Comparison of ENCODE assay signal across 8 mouse cellular contexts in genomic region chr11:120948861-120949851, GRCm38 (mm10). TPM values are rescaled to one million over a fixed set of nuclear protein-coding genes. Genes with fewer than 3 reads are reported as not detected.
DNase-seq lines count a peak whose midpoint lies in the region; ATAC-seq and TF ChIP-seq lines count a peak whose summit lies in the region.

No protein-coding gene starts in this region.

- no peak; the same call in 1 of the 2 replicates for TF ChIP-seq RAD21 in CH12.LX (IDR thresholded peaks at IDR 0.05; ENCODE audit: low read depth, low read length)

- in situ Hi-C loops in CH12.LX (cut with MboI; ENCODE audit: low pct_ligation_motif_present, low pct_unique_long_range_greater_than_20kb, low sequenced_read_pairs) = loop anchor here (5.0 kb wide), 1 partner anchor 38 kb away; no protein-coding TSS in a partner anchor

- H3K36me3 ChIP-seq in CH12.LX (replicated peaks in 1 of 2; ENCODE audit: control insufficient read depth in 1 of 2, insufficient read depth in 1 of 2, low read length in 1 of 2) = peaks cover 0 to 6% of the 10 kb centered on the region in 2 experiments
- H3K36me3 ChIP-seq in forebrain, embryonic 16.5 days (ENCODE audit: control insufficient read depth, insufficient read depth) = no peaks in the 10 kb centered on the region
- no peaks in the 10 kb centered on the region for H3K36me3 ChIP-seq in hindbrain, embryonic 16.5 days (ENCODE audit: control insufficient read depth, insufficient read depth, low read length)
- no peaks in the 10 kb centered on the region for H3K36me3 ChIP-seq in lung, embryonic 15.5 days

- H3K9me3 ChIP-seq in CH12.LX (replicated peaks; ENCODE audit: low read length) = peaks cover 3% of the 10 kb centered on the region
- H3K9me3 ChIP-seq in forebrain, embryonic 16.5 days (ENCODE audit: control insufficient read depth, low read length) = no peaks in the 10 kb centered on the region
- no peaks in the 10 kb centered on the region for H3K9me3 ChIP-seq in hindbrain, embryonic 16.5 days (ENCODE audit: control insufficient read depth, low read length)
- no peaks in the 10 kb centered on the region for H3K9me3 ChIP-seq in lung, embryonic 15.5 days

- peaks cover 19% of the 10 kb centered on the region for H3K79me2 ChIP-seq in CH12.LX (replicated peaks; ENCODE audit: control insufficient read depth, extremely low read depth, insufficient read depth, poor library complexity, severe bottlenecking)

- peak; percentile 96 for TF ChIP-seq POLR2A in CH12.LX (IDR thresholded peaks at IDR 0.05; ENCODE audit: low read depth, low read length)
- TF ChIP-seq POLR2A in olfactory bulb, adult 2 months (IDR thresholded peaks at IDR 0.05; ENCODE audit: insufficient read depth, low read depth, low read length) = no peak

- TF ChIP-seq EP300 in CH12.LX (IDR thresholded peaks at IDR 0.05; ENCODE audit: low read length) = no peak

- H3K4me3 ChIP-seq in CH12.LX (replicated peaks in 1 of 3; ENCODE audit: low read depth in 2 of 3, low read length in 2 of 3, poor library complexity in 1 of 3) = peak overlapping the region; percentile 36 to 99 (median 70)
- peak overlapping the region; percentile 37 for H3K4me3 ChIP-seq in forebrain, embryonic 16.5 days (replicated peaks; ENCODE audit: low read length)
- H3K4me3 ChIP-seq in hindbrain, embryonic 16.5 days (ENCODE audit: low read length) = peak overlapping the region; percentile 42
- peak overlapping the region; percentile 54 for H3K4me3 ChIP-seq in lung, embryonic 15.5 days
- H3K4me3 ChIP-seq in olfactory bulb, adult 2 months (ENCODE audit: insufficient read depth, low read depth, low read length) = peak overlapping the region; percentile 36

- H3K27ac ChIP-seq in CH12.LX (ENCODE audit: insufficient read depth, low read depth) = no peak overlapping the region
- no peak overlapping the region for H3K27ac ChIP-seq in forebrain, embryonic 16.5 days (ENCODE audit: low read length)
- no peak overlapping the region for H3K27ac ChIP-seq in hindbrain, embryonic 16.5 days (ENCODE audit: low read depth, low read length)
- H3K27ac ChIP-seq in lung, embryonic 15.5 days = peak overlapping the region; percentile 49
- H3K27ac ChIP-seq in olfactory bulb, adult 2 months (ENCODE audit: insufficient read depth, low read depth, low read length) = no peak overlapping the region

- DNase-seq in CH12.LX (ENCODE audit: extremely low read depth) = no peak
- peak; percentile 68 for DNase-seq in R1 (ENCODE audit: low read depth, low spot score)
- no peak for DNase-seq in layer of hippocampus, postnatal 25 days (ENCODE audit: extremely low spot score in 1 of 2, low spot score in 1 of 2)

- 2% methylated on average over 69 of the region's 75 CpGs for WGBS in forebrain, embryonic 16.5 days
- WGBS in hindbrain, embryonic 16.5 days = 1% methylated on average over 57 of the region's 75 CpGs
- 2% methylated on average over 74 of the region's 75 CpGs for WGBS in lung, embryonic 15.5 days
- WGBS in olfactory bulb, adult 2 months = 11% methylated on average over 75 of the region's 75 CpGs

- H3K9ac ChIP-seq in CH12.LX (ENCODE audit: insufficient read depth, low read depth) = peak overlapping the region; percentile 62
- peak overlapping the region; percentile 50 for H3K9ac ChIP-seq in forebrain, embryonic 16.5 days (replicated peaks; ENCODE audit: low read depth, low read length)
- peak overlapping the region; percentile 56 for H3K9ac ChIP-seq in hindbrain, embryonic 16.5 days (ENCODE audit: low read depth, low read length)
- H3K9ac ChIP-seq in lung, embryonic 15.5 days = peak overlapping the region; percentile 50

- peak overlapping the region; percentile 87 for H3K4me2 ChIP-seq in CH12.LX (ENCODE audit: insufficient read depth, low read depth, poor library complexity, severe bottlenecking)
- peak overlapping the region; percentile 44 for H3K4me2 ChIP-seq in forebrain, embryonic 16.5 days (ENCODE audit: low read length)
- peak overlapping the region; percentile 68 for H3K4me2 ChIP-seq in hindbrain, embryonic 16.5 days (ENCODE audit: low read length)
- peak overlapping the region; percentile 87 for H3K4me2 ChIP-seq in lung, embryonic 15.5 days

- ATAC-seq in forebrain, embryonic 16.5 days = no peak
- ATAC-seq in hindbrain, embryonic 16.5 days = no peak; the same call in 1 of the 2 replicates
- ATAC-seq in lung, embryonic 15.5 days (ENCODE audit: borderline replicate concordance, extremely low read depth, low FRiP score, low TSS enrichment) = peak; percentile 40; the same call in 1 of the 2 replicates
- ATAC-seq in frontal cortex, adult (ENCODE audit: low TSS enrichment) = no peak

- H3K4me1 ChIP-seq in CH12.LX (ENCODE audit: control insufficient read depth in 1 of 2, insufficient read depth in 2 of 2) = peaks cover 17 to 25% of the 10 kb centered on the region in 2 experiments
- H3K4me1 ChIP-seq in forebrain, embryonic 16.5 days (replicated peaks; ENCODE audit: control insufficient read depth, insufficient read depth, low read length) = peaks cover 19% of the 10 kb centered on the region
- peaks cover 18% of the 10 kb centered on the region for H3K4me1 ChIP-seq in hindbrain, embryonic 16.5 days (ENCODE audit: control insufficient read depth, insufficient read depth, low read depth, low read length)
- peaks cover 40% of the 10 kb centered on the region for H3K4me1 ChIP-seq in lung, embryonic 15.5 days
- H3K4me1 ChIP-seq in olfactory bulb, adult 2 months (ENCODE audit: control insufficient read depth, insufficient read depth, low read length) = peaks cover 27% of the 10 kb centered on the region

- peaks cover 55% of the 10 kb centered on the region for H3K27me3 ChIP-seq in CH12.LX (replicated peaks)
- peaks cover 19% of the 10 kb centered on the region for H3K27me3 ChIP-seq in forebrain, embryonic 16.5 days (replicated peaks; ENCODE audit: control insufficient read depth, insufficient read depth, low read length)
- H3K27me3 ChIP-seq in hindbrain, embryonic 16.5 days (replicated peaks; ENCODE audit: control insufficient read depth, insufficient read depth, low read length) = peaks cover 30% of the 10 kb centered on the region
- H3K27me3 ChIP-seq in lung, embryonic 15.5 days = 0 out of 2 replicates have a peak, but pooled peaks cover 7% of the 10 kb centered on the region

- peak in 1 of 2 experiments; percentile 63; a peak in 2 of 4 replicates for TF ChIP-seq CTCF in CH12.LX (conservative IDR thresholded peaks at IDR 0.05 in 1 of 2, IDR thresholded peaks at IDR 0.05 in 1 of 2; ENCODE audit: low read depth in 2 of 2, low read length in 2 of 2)
- no peak for TF ChIP-seq CTCF in olfactory bulb, adult 2 months (IDR thresholded peaks at IDR 0.05; ENCODE audit: insufficient read depth, low read depth, low read length)

- dilution Hi-C loops in CH12.LX (cut with MboI; ENCODE audit: extremely low pct_ligation_motif_present, extremely low pct_unique_long_range_greater_than_20kb, low sequenced_read_pairs) = no loop called here

TF ChIP-seq in CH12.LX, 34 proteins besides CTCF, POLR2A, EP300 and RAD21 (continues in another document):
- peak; percentile 65 for TF ChIP-seq NRF1 (IDR thresholded peaks at IDR 0.05; ENCODE audit: low read depth, low read length)
- peak; percentile 33; the same call in 1 of the 2 replicates for TF ChIP-seq ELF1 (IDR thresholded peaks at IDR 0.05; ENCODE audit: low read depth, low read length)
- peak; percentile 11; the same call in 1 of the 2 replicates for TF ChIP-seq SIN3A (IDR thresholded peaks at IDR 0.05; ENCODE audit: low read length)
- 0 out of 2 replicates have a peak, but pooled peaks have one; percentile 30 for TF ChIP-seq POLR2AphosphoS2 (IDR thresholded peaks at IDR 0.05; ENCODE audit: low read depth, low read length)
- TF ChIP-seq PAX5 (IDR thresholded peaks at IDR 0.05; ENCODE audit: low read length) = no peak
- peak; percentile 83; the same call in 1 of the 2 replicates for TF ChIP-seq ZMIZ1 (IDR thresholded peaks at IDR 0.05; ENCODE audit: low read depth, low read length)
- no peak for TF ChIP-seq JUN (IDR thresholded peaks at IDR 0.05; ENCODE audit: insufficient read depth, low read depth, low read length)
- TF ChIP-seq USF1 (IDR thresholded peaks at IDR 0.05; ENCODE audit: low read depth, low read length) = no peak
- no peak for TF ChIP-seq CHD2 (IDR thresholded peaks at IDR 0.05; ENCODE audit: low read length)
- TF ChIP-seq IRF4 (IDR thresholded peaks at IDR 0.05; ENCODE audit: low read depth, low read length) = 0 out of 2 replicates have a peak, but pooled peaks have one; percentile 18

RNA-seq across cellular contexts. Expression of gene Slc16a3, which starts 0.9 kb away (rescaled TPM):
- total RNA-seq in CH12.LX (2012; rRNA removed) (214 and 388 TPM in 2 replicates), CH12.LX (2014; rRNA removed) (90.8 and 130 TPM in 2 replicates)
- 9.7 and 11.1 TPM in 2 replicates for polyA plus RNA-seq in CH12.LX (2012; ENCODE audit: insufficient read length, low read depth)
- 7.7 and 9.5 TPM in 2 replicates for polyA plus RNA-seq in forebrain, embryonic 16.5 days (2015; fragmentation: Nextera tagmentation; extraction: Ambion mirVana)
- polyA plus RNA-seq in hindbrain, embryonic 16.5 days (2015; fragmentation: Nextera tagmentation; extraction: Ambion mirVana) = 11.5 and 15.2 TPM in 2 replicates
- 67.1 and 73.0 TPM in 2 replicates for polyA plus RNA-seq in lung, embryonic 15.5 days (2015; fragmentation: Nextera tagmentation; extraction: Ambion mirVana)
- polyA plus RNA-seq in olfactory bulb, adult 2 months (2012; ENCODE audit: insufficient read depth, insufficient read length, low replicate concordance, missing spikeins) = not detected in 2 replicates
- total RNA-seq in layer of hippocampus, postnatal 25 days (2021) = 1 to 10 TPM; 2.0 to 2.2 TPM

RNA-seq across cellular contexts. Expression of gene Ccdc57, which starts 16.5 kb away (rescaled TPM):
- 4.6 and 5.4 TPM in 2 replicates for total RNA-seq in CH12.LX (2012; rRNA removed)
- total RNA-seq in CH12.LX (2014; rRNA removed) = 2.3 and 2.7 TPM in 2 replicates
- polyA plus RNA-seq in CH12.LX (2012; ENCODE audit: insufficient read length, low read depth) = 6.0 and 6.2 TPM in 2 replicates
- polyA plus RNA-seq in forebrain, embryonic 16.5 days (2015; fragmentation: Nextera tagmentation; extraction: Ambion mirVana) = 7.3 and 8.8 TPM in 2 replicates
- 6.3 and 6.7 TPM in 2 replicates for polyA plus RNA-seq in hindbrain, embryonic 16.5 days (2015; fragmentation: Nextera tagmentation; extraction: Ambion mirVana)
- polyA plus RNA-seq in lung, embryonic 15.5 days (2015; fragmentation: Nextera tagmentation; extraction: Ambion mirVana) = 6.6 and 6.8 TPM in 2 replicates
- not detected in 2 replicates for polyA plus RNA-seq in olfactory bulb, adult 2 months (2012; ENCODE audit: insufficient read depth, insufficient read length, low replicate concordance, missing spikeins)
- total RNA-seq in layer of hippocampus, postnatal 25 days (2021) = 1 to 10 TPM; 4.8 to 8.0 TPM

RNA-seq across cellular contexts. Expression of gene Csnk1d, which starts 42.0 kb away (rescaled TPM):
- total RNA-seq in CH12.LX (2012; rRNA removed) = 92.1 and 96.8 TPM in 2 replicates
- 77.7 and 77.8 TPM in 2 replicates for total RNA-seq in CH12.LX (2014; rRNA removed)
- polyA plus RNA-seq in CH12.LX (2012; ENCODE audit: insufficient read length, low read depth) = 134 and 136 TPM in 2 replicates
- 146 and 149 TPM in 2 replicates for polyA plus RNA-seq in forebrain, embryonic 16.5 days (2015; fragmentation: Nextera tagmentation; extraction: Ambion mirVana)
- polyA plus RNA-seq in hindbrain, embryonic 16.5 days (2015; fragmentation: Nextera tagmentation; extraction: Ambion mirVana) = 124 and 141 TPM in 2 replicates
- polyA plus RNA-seq in lung, embryonic 15.5 days (2015; fragmentation: Nextera tagmentation; extraction: Ambion mirVana) = 132 and 133 TPM in 2 replicates
- not detected in 2 replicates for polyA plus RNA-seq in olfactory bulb, adult 2 months (2012; ENCODE audit: insufficient read depth, insufficient read length, low replicate concordance, missing spikeins)
- total RNA-seq in layer of hippocampus, postnatal 25 days (2021) = 100 to 1,000 TPM; 127 to 128 TPM
